ENCODE assay signal across 8 mouse cellular contexts in genomic region chr9:105131253-105132001, GRCm38 (mm10). TPM values are rescaled to one million over a fixed set of nuclear protein-coding genes. Genes with fewer than 3 reads are reported as not detected.
DNase-seq lines count a peak whose midpoint lies in the region; ATAC-seq and TF ChIP-seq lines count a peak whose summit lies in the region.

Nudt16 (minus strand) TSS chr9:105131824.

- peak; percentile 95 for DNase-seq in CH12.LX (ENCODE audit: extremely low read depth)
- peak; percentile 87 for DNase-seq in c-Kit-positive CD71-positive TER-119-negative erythroid progenitor cells, embryonic 14.5 days (ENCODE audit: low read depth)
- peak; percentile 93 for DNase-seq in forebrain, embryonic 11.5 days (ENCODE audit: low spot score)
- peak; percentile 93 to 94 for DNase-seq in kidney, postnatal 36 days
- DNase-seq in telencephalon, adult 2 months (ENCODE audit: low read depth, low spot score): peak; percentile 92

- H3K4me3 ChIP-seq in CH12.LX (replicated peaks in 1 of 3; ENCODE audit: low read depth in 2 of 3, low read length in 2 of 3, poor library complexity in 1 of 3): peak within 1 kb of the TSS; percentile 74 to 96 (median 89)
- peak within 1 kb of the TSS; percentile 76 for H3K4me3 ChIP-seq in forebrain, embryonic 11.5 days (ENCODE audit: low read depth, low read length)
- H3K4me3 ChIP-seq in heart, embryonic 16.5 days (ENCODE audit: low read length): peak within 1 kb of the TSS; percentile 68
- peak within 1 kb of the TSS; percentile 74 for H3K4me3 ChIP-seq in liver, embryonic 15.5 days (replicated peaks)
- peak within 1 kb of the TSS; percentile 72 for H3K4me3 ChIP-seq in neural tube, embryonic 12.5 days

- H3K27me3 ChIP-seq in CH12.LX (replicated peaks): no peaks in the 10 kb centered on the region
- H3K27me3 ChIP-seq in forebrain, embryonic 11.5 days (ENCODE audit: control insufficient read depth, insufficient read depth, low read length): no peaks in the 10 kb centered on the region
- no peaks in the 10 kb centered on the region for H3K27me3 ChIP-seq in heart, embryonic 16.5 days (ENCODE audit: control insufficient read depth, insufficient read depth, low read length)
- no peaks in the 10 kb centered on the region for H3K27me3 ChIP-seq in liver, embryonic 15.5 days
- H3K27me3 ChIP-seq in neural tube, embryonic 12.5 days (replicated peaks): no peaks in the 10 kb centered on the region

- no peaks in the 10 kb centered on the region for H3K79me2 ChIP-seq in CH12.LX (replicated peaks; ENCODE audit: control insufficient read depth, extremely low read depth, insufficient read depth, poor library complexity, severe bottlenecking)

- H3K4me1 ChIP-seq in CH12.LX (ENCODE audit: control insufficient read depth in 1 of 2, insufficient read depth in 2 of 2): peaks cover 14 to 35% of the 10 kb centered on the region in 2 experiments
- H3K4me1 ChIP-seq in forebrain, embryonic 11.5 days (replicated peaks; ENCODE audit: control insufficient read depth, insufficient read depth, low read length): no peaks in the 10 kb centered on the region; the same call in 1 of the 2 replicates
- peaks cover 8% of the 10 kb centered on the region; the same call in 1 of the 2 replicates for H3K4me1 ChIP-seq in heart, embryonic 16.5 days (ENCODE audit: control insufficient read depth, insufficient read depth, low read length)
- peaks cover 24% of the 10 kb centered on the region for H3K4me1 ChIP-seq in liver, embryonic 15.5 days (replicated peaks)
- peaks cover 11% of the 10 kb centered on the region for H3K4me1 ChIP-seq in neural tube, embryonic 12.5 days

- peak within 1 kb of the TSS; percentile 73 for H3K9ac ChIP-seq in CH12.LX (ENCODE audit: insufficient read depth, low read depth)
- peak within 1 kb of the TSS; percentile 84 for H3K9ac ChIP-seq in forebrain, embryonic 11.5 days (ENCODE audit: low read length)
- H3K9ac ChIP-seq in heart, embryonic 16.5 days (ENCODE audit: low read length): peak within 1 kb of the TSS; percentile 78
- peak within 1 kb of the TSS; percentile 64 for H3K9ac ChIP-seq in liver, embryonic 15.5 days
- peak within 1 kb of the TSS; percentile 78 for H3K9ac ChIP-seq in neural tube, embryonic 12.5 days

- peak; percentile 99 for ATAC-seq in forebrain, embryonic 11.5 days (replicated peaks; ENCODE audit: low FRiP score)
- peak; percentile 98 for ATAC-seq in heart, embryonic 16.5 days (replicated peaks; ENCODE audit: extremely low read depth, insufficient read depth, low FRiP score)
- ATAC-seq in liver, embryonic 15.5 days (ENCODE audit: insufficient read depth): peak; percentile 99
- ATAC-seq in neural tube, embryonic 12.5 days (ENCODE audit: low FRiP score, low read depth): peak; percentile 99

- peak within 1 kb of the TSS; percentile 68 for H3K27ac ChIP-seq in CH12.LX (ENCODE audit: insufficient read depth, low read depth)
- peak within 1 kb of the TSS; percentile 25; the same call in 1 of the 2 replicates for H3K27ac ChIP-seq in forebrain, embryonic 11.5 days (ENCODE audit: low read depth, low read length)
- peak within 1 kb of the TSS; percentile 68 for H3K27ac ChIP-seq in heart, embryonic 16.5 days (ENCODE audit: low read length)
- peak within 1 kb of the TSS; percentile 20 for H3K27ac ChIP-seq in liver, embryonic 15.5 days (replicated peaks)
- peak within 1 kb of the TSS; percentile 57 for H3K27ac ChIP-seq in neural tube, embryonic 12.5 days

- no peak for TF ChIP-seq CTCF in CH12.LX (conservative IDR thresholded peaks at IDR 0.05 in 1 of 2, IDR thresholded peaks at IDR 0.05 in 1 of 2; ENCODE audit: low read depth in 2 of 2, low read length in 2 of 2)

- TF ChIP-seq RAD21 in CH12.LX (IDR thresholded peaks at IDR 0.05; ENCODE audit: low read depth, low read length): no peak

- no peak for TF ChIP-seq EP300 in CH12.LX (IDR thresholded peaks at IDR 0.05; ENCODE audit: low read length)

- WGBS in forebrain, embryonic 11.5 days: 0% methylated on average over 47 of the region's 60 CpGs
- under 1% methylated on average over 60 of the region's 60 CpGs for WGBS in heart, embryonic 16.5 days
- WGBS in liver, embryonic 15.5 days (ENCODE audit: insufficient replicate concordance): under 1% methylated on average over 60 of the region's 60 CpGs
- under 1% methylated on average over 60 of the region's 60 CpGs for WGBS in neural tube, embryonic 12.5 days

- in situ Hi-C loops in CH12.LX (cut with MboI; ENCODE audit: low pct_ligation_motif_present, low pct_unique_long_range_greater_than_20kb, low sequenced_read_pairs): loop anchor here (25.0 kb wide), 1 partner anchor 256 kb away; the partner anchor contains the start of genes Aste1 and Nek11

- H3K9me3 ChIP-seq in CH12.LX (replicated peaks; ENCODE audit: low read length): no peaks in the 10 kb centered on the region
- no peaks in the 10 kb centered on the region for H3K9me3 ChIP-seq in forebrain, embryonic 11.5 days (ENCODE audit: control insufficient read depth, low read length)
- H3K9me3 ChIP-seq in heart, embryonic 16.5 days (replicated peaks; ENCODE audit: control insufficient read depth, low read length): no peaks in the 10 kb centered on the region
- no peaks in the 10 kb centered on the region for H3K9me3 ChIP-seq in liver, embryonic 15.5 days (replicated peaks)
- no peaks in the 10 kb centered on the region for H3K9me3 ChIP-seq in neural tube, embryonic 12.5 days

- peaks cover 3 to 18% of the 10 kb centered on the region in 2 experiments for H3K36me3 ChIP-seq in CH12.LX (replicated peaks in 1 of 2; ENCODE audit: control insufficient read depth in 1 of 2, insufficient read depth in 1 of 2, low read length in 1 of 2)
- H3K36me3 ChIP-seq in forebrain, embryonic 11.5 days (ENCODE audit: control insufficient read depth, insufficient read depth, low read length): no peaks in the 10 kb centered on the region
- no peaks in the 10 kb centered on the region for H3K36me3 ChIP-seq in heart, embryonic 16.5 days (ENCODE audit: control insufficient read depth, insufficient read depth)
- no peaks in the 10 kb centered on the region for H3K36me3 ChIP-seq in liver, embryonic 15.5 days (replicated peaks)
- H3K36me3 ChIP-seq in neural tube, embryonic 12.5 days: no peaks in the 10 kb centered on the region

- dilution Hi-C loops in CH12.LX (cut with MboI; ENCODE audit: extremely low pct_ligation_motif_present, extremely low pct_unique_long_range_greater_than_20kb, low sequenced_read_pairs): no loop called here

- peak within 1 kb of the TSS; percentile 94 for H3K4me2 ChIP-seq in CH12.LX (ENCODE audit: insufficient read depth, low read depth, poor library complexity, severe bottlenecking)
- H3K4me2 ChIP-seq in forebrain, embryonic 11.5 days (ENCODE audit: low read depth, low read length, severe bottlenecking): peak within 1 kb of the TSS; percentile 88
- peak within 1 kb of the TSS; percentile 72 for H3K4me2 ChIP-seq in heart, embryonic 16.5 days (ENCODE audit: low read depth, low read length)
- H3K4me2 ChIP-seq in liver, embryonic 15.5 days: peak within 1 kb of the TSS; percentile 84
- peak within 1 kb of the TSS; percentile 79 for H3K4me2 ChIP-seq in neural tube, embryonic 12.5 days (replicated peaks)

- TF ChIP-seq POLR2A in CH12.LX (IDR thresholded peaks at IDR 0.05; ENCODE audit: low read depth, low read length): peak; percentile 87

TF ChIP-seq in CH12.LX, 34 proteins besides CTCF, POLR2A, EP300 and RAD21:
- TF ChIP-seq NELFE (IDR thresholded peaks at IDR 0.05; ENCODE audit: low read depth, low read length) (peak; percentile 73), KAT2A (IDR thresholded peaks at IDR 0.05; ENCODE audit: insufficient replicate concordance, low read length) (no peak), PAX5 (IDR thresholded peaks at IDR 0.05; ENCODE audit: low read length) (no peak), MXI1 (IDR thresholded peaks at IDR 0.05; ENCODE audit: low read depth, low read length) (peak; percentile 77), ETS1 (conservative IDR thresholded peaks at IDR 0.05; ENCODE audit: low read depth, low read length) (no peak), ZKSCAN1 (IDR thresholded peaks at IDR 0.05; ENCODE audit: borderline replicate concordance, low read depth, low read length) (no peak), MYC (IDR thresholded peaks at IDR 0.05; ENCODE audit: low read depth, low read length) (no peak), ZMIZ1 (IDR thresholded peaks at IDR 0.05; ENCODE audit: low read depth, low read length) (peak; percentile 69; the same call in 1 of the 2 replicates), HCFC1 (IDR thresholded peaks at IDR 0.05; ENCODE audit: low read depth, low read length) (peak; percentile 51), MAX (IDR thresholded peaks at IDR 0.05; ENCODE audit: low read length) (peak; percentile 61; the same call in 1 of the 2 replicates), ELF1 (IDR thresholded peaks at IDR 0.05; ENCODE audit: low read depth, low read length) (peak; percentile 99), USF2 (conservative IDR thresholded peaks at IDR 0.05; ENCODE audit: low read depth, low read length) (no peak), POLR2AphosphoS2 (IDR thresholded peaks at IDR 0.05; ENCODE audit: low read depth, low read length) (peak; percentile 46; the same call in 1 of the 2 replicates), MAZ (IDR thresholded peaks at IDR 0.05; ENCODE audit: low read depth, low read length) (no peak), TBP (conservative IDR thresholded peaks at IDR 0.05; ENCODE audit: low read depth, low read length) (peak; percentile 78), TCF12 (IDR thresholded peaks at IDR 0.05; ENCODE audit: low read depth, low read length) (peak; percentile 58; the same call in 1 of the 2 replicates), UBTF (IDR thresholded peaks at IDR 0.05; ENCODE audit: low read depth, low read length) (0 out of 2 replicates have a peak, but pooled peaks have one; percentile 36), SIN3A (IDR thresholded peaks at IDR 0.05; ENCODE audit: low read length) (peak; percentile 83), MAFK (IDR thresholded peaks at IDR 0.05; ENCODE audit: insufficient replicate concordance, low read length) (no peak), GABPA (IDR thresholded peaks at IDR 0.05; ENCODE audit: insufficient replicate concordance, low read depth, low read length) (no peak), ZNF384 (IDR thresholded peaks at IDR 0.05; ENCODE audit: low read depth, low read length) (no peak)

RNA-seq across cellular contexts. Expression of gene Nudt16, which starts in this region (rescaled TPM):
- total RNA-seq in CH12.LX (2012; rRNA removed) (13.2 and 18.9 TPM in 2 replicates), CH12.LX (2014; rRNA removed) (18.5 and 22.2 TPM in 2 replicates)
- 15.4 and 20.6 TPM in 2 replicates for polyA plus RNA-seq in CH12.LX (2012; ENCODE audit: insufficient read length, low read depth)
- polyA plus RNA-seq in forebrain, embryonic 11.5 days (2014; fragmentation: Nextera tagmentation; extraction: Ambion mirVana): 14.0 and 15.3 TPM in 2 replicates
- 10.8 and 12.5 TPM in 2 replicates for polyA plus RNA-seq in heart, embryonic 16.5 days (2015; fragmentation: Nextera tagmentation; extraction: Ambion mirVana)
- polyA plus RNA-seq in liver, embryonic 15.5 days (2015; fragmentation: Nextera tagmentation; extraction: Ambion mirVana): 4.5 and 5.7 TPM in 2 replicates
- polyA plus RNA-seq in neural tube, embryonic 12.5 days (2016; fragmentation: Nextera tagmentation; extraction: Ambion mirVana): 21.0 and 21.3 TPM in 2 replicates

Comparison
In these comparisons a context has a peak if more than half of its experiments do, and no peak if none do; other contexts are left out.
1. Peak in every context shown above with its lines: DNase-seq, ATAC-seq, H3K4me3 ChIP-seq and H3K27ac ChIP-seq.